Mouse (Mus musculus): ENCODE measurements around the gene Cers4.

- TF ChIP-seq FLI1 (IDR thresholded peaks at IDR 0.05; ENCODE audit: low read length) (no peak), GATA1 (IDR thresholded peaks at IDR 0.05; ENCODE audit: borderline replicate concordance, low read length) (no peak)
These were observed 18.7 kb downstream of the Cers4 start for GRCm38 (mm10) chr8:4511429-4512115.

Data from megakaryocyte, embryonic 14.5 days (primary cell).